ENCODE assay signal across 9 mouse cellular contexts in genomic region chr14:41035146-41035798, GRCm38 (mm10). TPM values are rescaled to one million over a fixed set of nuclear protein-coding genes. Genes with fewer than 3 reads are reported as not detected.
DNase-seq lines count a peak whose midpoint lies in the region; ATAC-seq and TF ChIP-seq lines count a peak whose summit lies in the region.
"Had no signal": no experiment of that assay in that cellular context is flagged by ENCODE, and none has a peak within 500 bp of the region (broad histone marks: within the 10 kb centered on the region; RNA-seq: fewer than 3 reads in every experiment).

No protein-coding gene starts in this region.

- WGBS in heart, postnatal 0 days: 32% methylated on average over 6 of the region's 6 CpGs

- H3K9me3 ChIP-seq in heart, postnatal 0 days (replicated peaks; ENCODE audit: control insufficient read depth, low read length): no peaks in the 10 kb centered on the region

- H3K27me3 ChIP-seq in heart, postnatal 0 days (ENCODE audit: control insufficient read depth, insufficient read depth, low read length): no peaks in the 10 kb centered on the region

- TF ChIP-seq POLR2A in cortical plate, adult 2 months (IDR thresholded peaks at IDR 0.05; ENCODE audit: extremely low read depth, insufficient read depth, low read length): no peak

- peak; percentile 77 for ATAC-seq in CD4-positive, CD25-positive, alpha-beta regulatory T cell, adult 4 months
- no peak for ATAC-seq in heart, postnatal 0 days (ENCODE audit: insufficient read depth, low read depth)
- ATAC-seq in neutrophil, adult 5-6 weeks (ENCODE audit: extremely low read depth, insufficient number of reproducible peaks, low FRiP score, poor library complexity, severe bottlenecking): peak; percentile 61; the same call in 1 of the 2 replicates

- no peaks in the 10 kb centered on the region for H3K36me3 ChIP-seq in heart, postnatal 0 days (replicated peaks; ENCODE audit: control insufficient read depth, insufficient read depth, low read length)

- H3K27ac ChIP-seq in cortical plate, adult 2 months (ENCODE audit: insufficient read depth, low read length): no peak overlapping the region
- no peak overlapping the region for H3K27ac ChIP-seq in heart, postnatal 0 days (ENCODE audit: low read depth)

- peak; percentile 41 for DNase-seq in T-cell, adult 2 months (ENCODE audit: low spot score)
- DNase-seq in heart, postnatal 0 days (ENCODE audit: low spot score): peak; percentile 53
- peak; percentile 66 to 77 for DNase-seq in kidney, postnatal 25 days
- peak; percentile 36 to 57 for DNase-seq in lung, adult 18-20 months
- DNase-seq in thymus, postnatal 36 days: peak; percentile 26 to 46

- no peak overlapping the region for H3K9ac ChIP-seq in heart, postnatal 0 days (replicated peaks; ENCODE audit: low read depth, low read length)

- H3K4me2 ChIP-seq in heart, postnatal 0 days (ENCODE audit: low read depth, low read length): no peak overlapping the region

- TF ChIP-seq CTCF in cortical plate, adult 2 months (IDR thresholded peaks at IDR 0.05; ENCODE audit: extremely low read depth, insufficient read depth, low read length): peak; percentile 76
- TF ChIP-seq CTCF in heart, postnatal 0 days (IDR thresholded peaks at IDR 0.05; ENCODE audit: low read depth): peak; percentile 88

- no peak for TF ChIP-seq EP300 in heart, postnatal 0 days (IDR thresholded peaks at IDR 0.05; ENCODE audit: low read depth)

- no peaks in the 10 kb centered on the region for H3K4me1 ChIP-seq in cortical plate, adult 2 months (ENCODE audit: control insufficient read depth, insufficient read depth, low read length)
- H3K4me1 ChIP-seq in heart, postnatal 0 days (ENCODE audit: control insufficient read depth, insufficient read depth): no peaks in the 10 kb centered on the region

- no peak overlapping the region for H3K4me3 ChIP-seq in cortical plate, adult 2 months (ENCODE audit: insufficient read depth, low read length)
- no peak overlapping the region for H3K4me3 ChIP-seq in heart, postnatal 0 days (ENCODE audit: low read depth, low read length)

RNA-seq across cellular contexts. Expression of gene Fam213a, which starts 21.7 kb away (rescaled TPM):
- polyA plus RNA-seq in CD4-positive, CD25-positive, alpha-beta regulatory T cell, adult 4 months (2017; shearing (Covaris generic)): 10 to 100 TPM; 12.4 to 13.4 TPM
- 123 and 125 TPM in 2 replicates for polyA plus RNA-seq in cortical plate, adult 2 months (2012; rRNA removed)
- total RNA-seq in heart, postnatal 0 days (2014; rRNA removed; ENCODE audit: low replicate concordance): 6.6 and 9.4 TPM in 2 replicates
- 23.8 and 25.7 TPM in 2 replicates for polyA plus RNA-seq in heart, postnatal 0 days (2015; fragmentation: Nextera tagmentation; extraction: Ambion mirVana)
- 35.5 and 36.1 TPM in 2 replicates for total RNA-seq in neutrophil, adult 5-6 weeks (2017)

RNA-seq across cellular contexts. Expression of gene Dydc2, which starts 33.7 kb away (rescaled TPM):
- polyA plus RNA-seq in CD4-positive, CD25-positive, alpha-beta regulatory T cell, adult 4 months (2017; shearing (Covaris generic)): not detected
- 0.27 and 0.36 TPM in 2 replicates for polyA plus RNA-seq in cortical plate, adult 2 months (2012; rRNA removed)
- total RNA-seq in heart, postnatal 0 days (2014; rRNA removed; ENCODE audit: low replicate concordance): not detected in 2 replicates
- 0.29 TPM in 1 of 2 replicates, not detected in the other for polyA plus RNA-seq in heart, postnatal 0 days (2015; fragmentation: Nextera tagmentation; extraction: Ambion mirVana)
- total RNA-seq in neutrophil, adult 5-6 weeks (2017): not detected in 2 replicates

RNA-seq across cellular contexts. Expression of gene Dydc1, which starts 37.4 kb away (rescaled TPM):
- polyA plus RNA-seq in CD4-positive, CD25-positive, alpha-beta regulatory T cell, adult 4 months (2017; shearing (Covaris generic)): not detected
- 0.21 TPM in 1 of 2 replicates, not detected in the other for polyA plus RNA-seq in cortical plate, adult 2 months (2012; rRNA removed)
- not detected in 2 replicates for total RNA-seq in heart, postnatal 0 days (2014; rRNA removed; ENCODE audit: low replicate concordance)
- polyA plus RNA-seq in heart, postnatal 0 days (2015; fragmentation: Nextera tagmentation; extraction: Ambion mirVana): 0.12 TPM in 1 of 2 replicates, not detected in the other
- total RNA-seq in neutrophil, adult 5-6 weeks (2017): not detected in 2 replicates
- total RNA-seq: layer of hippocampus, adult 8-10 months had no signal
